Mouse (Mus musculus): ENCODE results near the gene Srarp. TPM values are rescaled to one million over a fixed set of nuclear protein-coding genes. Genes with fewer than 3 reads are reported as not detected.

The Srarp gene
- polyA plus RNA-seq, 1 experiment from 2014 or later: not detected

DNA sequence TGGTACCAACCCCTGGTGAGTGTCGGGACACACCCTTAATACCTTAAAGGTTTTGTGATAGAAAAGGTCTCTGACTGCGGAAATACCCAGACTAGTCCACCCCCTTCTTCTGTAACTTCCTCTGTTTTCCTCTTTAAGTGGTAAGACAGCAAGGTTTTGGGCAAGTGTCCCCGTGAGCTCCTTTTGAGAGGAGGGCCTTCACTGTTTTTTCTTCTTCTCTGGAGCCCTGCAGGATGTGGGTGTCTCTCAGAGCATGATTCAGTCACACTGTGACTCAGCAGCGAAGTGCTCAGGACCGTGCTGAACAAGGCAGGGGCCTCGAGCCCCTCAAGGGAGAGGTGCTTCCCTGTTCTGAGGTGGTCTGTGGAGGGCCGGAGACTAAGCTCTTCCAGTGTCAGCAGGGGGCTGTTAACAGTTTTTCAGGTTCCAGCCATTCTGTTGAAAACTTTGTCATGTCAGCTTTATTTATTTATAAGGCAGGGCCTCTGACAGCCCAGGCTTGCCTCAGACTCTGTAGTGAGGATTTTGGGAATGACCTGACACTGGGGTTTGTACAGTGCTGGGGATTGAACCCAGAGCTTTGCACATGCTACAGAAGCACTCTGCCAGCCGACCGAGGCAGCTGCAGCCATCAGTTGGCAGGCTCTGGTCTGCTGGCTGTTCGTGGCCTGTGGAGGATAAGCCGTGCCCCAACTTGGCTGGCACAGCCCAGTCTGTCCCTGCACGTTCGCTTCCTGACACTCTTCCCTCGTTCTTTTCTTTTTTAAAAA, 18.9 kb upstream of the Srarp start:
- H3K36me3 ChIP-seq (ENCODE audit: control insufficient read depth, insufficient read depth, low read length): peaks cover 11% of the 10 kb centered on the region; the same call in 1 of the 2 replicates

DNA sequence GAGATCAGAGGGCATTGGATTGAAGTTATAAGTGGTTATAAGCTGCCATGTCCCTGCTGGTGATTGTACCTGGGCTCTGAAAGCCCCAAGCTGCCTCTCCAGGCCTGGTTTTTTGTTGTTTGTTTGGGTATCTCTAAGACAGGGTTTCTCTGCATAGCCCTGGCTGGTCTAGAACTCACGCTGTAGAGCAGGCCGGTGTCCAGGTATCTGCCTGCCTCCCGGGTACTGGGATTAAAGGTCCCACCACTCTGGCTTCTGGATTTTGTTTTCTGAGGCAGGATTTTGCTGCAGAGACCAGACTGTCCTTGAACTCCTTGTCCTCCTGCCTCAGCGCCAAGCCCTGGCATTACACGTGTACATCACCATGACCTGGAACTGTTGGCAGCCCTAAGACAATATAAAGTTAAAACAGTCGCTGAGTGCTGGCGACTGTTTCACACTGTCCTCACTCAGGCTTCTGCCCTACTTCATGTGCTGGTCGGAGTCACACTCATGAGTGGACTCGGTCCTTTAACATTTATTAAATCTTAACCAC, 16.1 kb upstream of the Srarp start:
- 93% methylated on average over 9 of the region's 9 CpGs for WGBS
- H3K9ac ChIP-seq (ENCODE audit: low read length): no peak overlapping the region
- no peak for ATAC-seq (ENCODE audit: insufficient number of reproducible peaks, low FRiP score, low TSS enrichment, low read depth)

More for the DNA sequence above, 18.9 kb upstream of the Srarp start:
- DNase-seq (ENCODE audit: low spot score) (no peak), ATAC-seq (ENCODE audit: insufficient number of reproducible peaks, low FRiP score, low TSS enrichment, low read depth) (no peak)
- Histone ChIP-seq H3K27ac (replicated peaks; ENCODE audit: low read depth, low read length) (no peak overlapping the region), H3K9me3 (ENCODE audit: control insufficient read depth, low read length) (no peaks in the 10 kb centered on the region), H3K9ac (ENCODE audit: low read length) (no peak overlapping the region), H3K27me3 (ENCODE audit: control insufficient read depth, insufficient read depth, low read length) (no peaks in the 10 kb centered on the region), H3K4me1 (ENCODE audit: control insufficient read depth, insufficient read depth, low read length) (peaks cover 11% of the 10 kb centered on the region), H3K4me2 (ENCODE audit: low read depth, severe bottlenecking) (no peak overlapping the region), H3K4me3 (ENCODE audit: low read depth, low read length) (no peak overlapping the region)
- 78% methylated on average over 14 of the region's 14 CpGs for WGBS

DNA sequence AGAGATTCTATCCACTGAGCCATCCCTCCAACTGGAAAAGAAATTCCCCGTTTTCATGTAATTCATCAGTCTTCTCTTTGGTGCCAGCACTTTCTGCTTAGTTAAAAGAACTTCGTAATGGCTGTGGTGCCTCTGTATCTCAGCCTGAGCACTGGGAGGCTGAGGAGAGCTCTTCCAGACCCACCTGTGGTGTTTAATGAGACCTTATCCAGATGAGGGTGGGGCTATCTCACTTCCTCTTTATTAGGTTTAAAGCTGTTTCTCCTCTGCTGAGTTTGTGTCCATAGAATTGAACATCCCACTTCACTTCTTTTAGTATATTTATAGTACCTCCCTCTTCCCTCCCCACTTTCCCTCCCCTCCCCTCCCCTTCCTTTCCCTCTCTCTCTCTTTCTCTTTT, 15.3 kb upstream of the Srarp start:
- Histone ChIP-seq H3K27ac (replicated peaks; ENCODE audit: low read depth, low read length) (no peak overlapping the region), H3K4me2 (ENCODE audit: low read depth, severe bottlenecking) (no peak overlapping the region), H3K27me3 (ENCODE audit: control insufficient read depth, insufficient read depth, low read length) (no peaks in the 10 kb centered on the region), H3K9me3 (ENCODE audit: control insufficient read depth, low read length) (no peaks in the 10 kb centered on the region), H3K36me3 (ENCODE audit: control insufficient read depth, insufficient read depth, low read length) (peaks cover 22% of the 10 kb centered on the region), H3K9ac (ENCODE audit: low read length) (no peak overlapping the region), H3K4me1 (ENCODE audit: control insufficient read depth, insufficient read depth, low read length) (no peaks in the 10 kb centered on the region), H3K4me3 (ENCODE audit: low read depth, low read length) (no peak overlapping the region)
- 85% methylated on average over 2 of the region's 2 CpGs for WGBS
- DNase-seq (ENCODE audit: low spot score): no peak
- ATAC-seq (ENCODE audit: insufficient number of reproducible peaks, low FRiP score, low TSS enrichment, low read depth): no peak

More for the DNA sequence above, 16.1 kb upstream of the Srarp start:
- Histone ChIP-seq H3K27me3 (ENCODE audit: control insufficient read depth, insufficient read depth, low read length) (no peaks in the 10 kb centered on the region), H3K36me3 (ENCODE audit: control insufficient read depth, insufficient read depth, low read length) (peaks cover 20% of the 10 kb centered on the region), H3K9me3 (ENCODE audit: control insufficient read depth, low read length) (no peaks in the 10 kb centered on the region), H3K27ac (replicated peaks; ENCODE audit: low read depth, low read length) (no peak overlapping the region), H3K4me1 (ENCODE audit: control insufficient read depth, insufficient read depth, low read length) (no peaks in the 10 kb centered on the region), H3K4me2 (ENCODE audit: low read depth, severe bottlenecking) (no peak overlapping the region), H3K4me3 (ENCODE audit: low read depth, low read length) (no peak overlapping the region)
- no peak for DNase-seq (ENCODE audit: low spot score)

DNA sequence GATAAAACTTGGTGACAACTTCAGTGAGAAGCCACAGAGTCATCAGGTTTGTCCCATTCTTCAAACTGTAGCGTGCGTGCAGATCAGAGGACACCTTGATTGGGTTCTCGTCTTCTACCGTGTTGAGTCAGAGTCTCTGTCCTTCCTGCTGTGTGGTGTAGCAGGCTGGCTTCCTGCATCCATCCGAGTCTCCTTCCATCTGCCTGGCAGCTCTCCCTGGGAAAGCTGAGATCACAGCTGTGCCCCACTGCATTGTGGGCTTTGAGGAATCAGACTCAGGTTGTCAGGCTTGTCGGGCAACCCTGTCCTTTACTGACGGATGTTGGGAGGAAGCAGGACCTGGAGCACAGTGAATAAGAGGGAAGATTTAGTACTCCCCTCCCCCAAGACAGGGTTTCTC, 10.3 kb upstream of the Srarp start:
- H3K9me3 ChIP-seq (ENCODE audit: control insufficient read depth, low read length): no peaks in the 10 kb centered on the region
- no peak overlapping the region for H3K27ac ChIP-seq (replicated peaks; ENCODE audit: low read depth, low read length)
- DNase-seq (ENCODE audit: low spot score) (no peak), ATAC-seq (ENCODE audit: insufficient number of reproducible peaks, low FRiP score, low TSS enrichment, low read depth) (no peak)
- H3K4me2 ChIP-seq (ENCODE audit: low read depth, severe bottlenecking): no peak overlapping the region
- WGBS: 78% methylated on average over 7 of the region's 7 CpGs
- no peaks in the 10 kb centered on the region for H3K27me3 ChIP-seq (ENCODE audit: control insufficient read depth, insufficient read depth, low read length)
- no peak overlapping the region for H3K4me3 ChIP-seq (ENCODE audit: low read depth, low read length)
- H3K9ac ChIP-seq (ENCODE audit: low read length): no peak overlapping the region
- H3K36me3 ChIP-seq (ENCODE audit: control insufficient read depth, insufficient read depth, low read length): peaks cover 11% of the 10 kb centered on the region
- H3K4me1 ChIP-seq (ENCODE audit: control insufficient read depth, insufficient read depth, low read length): peaks cover 8% of the 10 kb centered on the region

DNA sequence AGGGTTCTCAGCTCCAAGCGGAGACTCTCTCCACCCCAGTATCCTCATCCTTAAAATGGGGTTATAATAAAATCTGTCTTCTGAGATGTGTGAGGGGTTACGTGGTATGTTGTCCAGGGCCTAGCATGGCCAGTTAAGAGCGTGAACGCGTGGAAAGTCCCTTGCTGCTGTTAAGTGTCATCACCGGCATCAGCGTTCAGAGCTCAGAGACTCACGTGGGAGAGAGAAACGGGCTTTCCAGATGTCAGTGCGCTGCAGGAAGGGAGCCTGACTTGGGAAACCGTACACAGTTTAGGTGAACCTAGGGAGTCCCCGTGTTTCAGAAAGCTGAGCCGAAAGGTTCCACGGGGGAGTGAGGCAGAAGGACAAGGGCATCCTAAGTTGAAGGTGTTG, 9.4 kb upstream of the Srarp start:
- no peak for DNase-seq (ENCODE audit: low spot score)
- Histone ChIP-seq H3K4me2 (ENCODE audit: low read depth, severe bottlenecking) (peak overlapping the region; percentile 88), H3K27ac (replicated peaks; ENCODE audit: low read depth, low read length) (no peak overlapping the region), H3K36me3 (ENCODE audit: control insufficient read depth, insufficient read depth, low read length) (peaks cover 11% of the 10 kb centered on the region), H3K9ac (ENCODE audit: low read length) (peak overlapping the region; percentile 93), H3K4me1 (ENCODE audit: control insufficient read depth, insufficient read depth, low read length) (peaks cover 8% of the 10 kb centered on the region), H3K27me3 (ENCODE audit: control insufficient read depth, insufficient read depth, low read length) (no peaks in the 10 kb centered on the region), H3K4me3 (ENCODE audit: low read depth, low read length) (peak overlapping the region; percentile 73), H3K9me3 (ENCODE audit: control insufficient read depth, low read length) (no peaks in the 10 kb centered on the region)
- 0 out of 2 replicates have a peak, but pooled peaks have one; percentile 22 for ATAC-seq (ENCODE audit: insufficient number of reproducible peaks, low FRiP score, low TSS enrichment, low read depth)
- 19% methylated on average over 14 of the region's 14 CpGs for WGBS

DNA sequence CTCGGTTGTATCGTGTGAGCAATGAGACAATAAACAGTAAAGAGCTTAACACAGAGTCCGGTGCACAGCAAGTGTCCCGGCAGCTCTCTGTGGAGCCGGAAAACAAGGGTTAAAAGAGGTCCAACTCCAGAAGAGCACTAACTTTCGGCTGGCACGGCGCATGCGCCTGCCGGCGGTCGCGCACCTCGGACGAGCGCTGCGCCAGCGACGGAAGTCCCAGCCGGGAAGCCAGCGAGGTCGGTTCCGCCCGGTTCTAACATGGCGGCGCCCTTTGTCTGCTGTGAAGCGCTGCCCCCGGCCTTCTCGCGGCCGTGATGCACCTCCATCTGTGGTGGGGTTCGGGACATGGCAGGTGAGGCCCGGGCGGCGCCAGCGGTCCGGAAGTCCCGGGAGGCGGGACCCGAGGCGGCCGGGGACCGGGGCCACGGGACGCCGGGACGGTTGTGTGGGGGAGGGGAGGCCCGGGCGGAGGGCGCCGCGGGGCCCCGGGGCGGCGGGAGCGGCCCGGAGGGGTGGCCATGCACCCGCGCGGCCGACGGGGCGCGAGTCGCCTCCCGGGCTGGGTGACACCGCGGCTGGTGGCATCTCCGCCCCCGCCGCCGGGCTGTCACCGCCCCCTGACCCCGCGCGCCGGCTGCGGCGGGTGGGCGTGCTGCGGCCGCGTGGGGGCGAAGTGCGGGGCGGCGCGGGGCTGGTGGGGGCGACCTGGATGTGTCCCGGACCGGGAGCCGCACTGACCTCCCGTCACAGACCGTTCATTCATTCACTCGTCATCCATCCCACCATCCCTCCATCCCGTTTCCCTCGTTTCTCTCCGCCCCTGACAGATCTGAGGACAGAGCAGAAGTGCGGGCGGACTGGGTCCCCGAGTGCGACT, 8.8 kb upstream of the Srarp start, which contains the start of gene Zbtb17:
Zbtb17 (plus strand) TSS at position 204 of the 877 bp plus-strand sequence.
- H3K9me3 ChIP-seq (ENCODE audit: control insufficient read depth, low read length): no peaks in the 10 kb centered on the region
- H3K4me1 ChIP-seq (ENCODE audit: control insufficient read depth, insufficient read depth, low read length): peaks cover 8% of the 10 kb centered on the region
- peak within 1 kb of the TSS; percentile 88 for H3K4me2 ChIP-seq (ENCODE audit: low read depth, severe bottlenecking)
- H3K9ac ChIP-seq (ENCODE audit: low read length): peak within 1 kb of the TSS; percentile 93
- ATAC-seq (ENCODE audit: insufficient number of reproducible peaks, low FRiP score, low TSS enrichment, low read depth) (peak; percentile 76), DNase-seq (ENCODE audit: low spot score) (peak; percentile 94)
- peak within 1 kb of the TSS; percentile 73 for H3K4me3 ChIP-seq (ENCODE audit: low read depth, low read length)
- peaks cover 11% of the 10 kb centered on the region for H3K36me3 ChIP-seq (ENCODE audit: control insufficient read depth, insufficient read depth, low read length)
- no peaks in the 10 kb centered on the region for H3K27me3 ChIP-seq (ENCODE audit: control insufficient read depth, insufficient read depth, low read length)
- H3K27ac ChIP-seq (replicated peaks; ENCODE audit: low read depth, low read length): peak within 1 kb of the TSS; percentile 53
- 0% methylated on average over 67 of the region's 102 CpGs for WGBS

DNA sequence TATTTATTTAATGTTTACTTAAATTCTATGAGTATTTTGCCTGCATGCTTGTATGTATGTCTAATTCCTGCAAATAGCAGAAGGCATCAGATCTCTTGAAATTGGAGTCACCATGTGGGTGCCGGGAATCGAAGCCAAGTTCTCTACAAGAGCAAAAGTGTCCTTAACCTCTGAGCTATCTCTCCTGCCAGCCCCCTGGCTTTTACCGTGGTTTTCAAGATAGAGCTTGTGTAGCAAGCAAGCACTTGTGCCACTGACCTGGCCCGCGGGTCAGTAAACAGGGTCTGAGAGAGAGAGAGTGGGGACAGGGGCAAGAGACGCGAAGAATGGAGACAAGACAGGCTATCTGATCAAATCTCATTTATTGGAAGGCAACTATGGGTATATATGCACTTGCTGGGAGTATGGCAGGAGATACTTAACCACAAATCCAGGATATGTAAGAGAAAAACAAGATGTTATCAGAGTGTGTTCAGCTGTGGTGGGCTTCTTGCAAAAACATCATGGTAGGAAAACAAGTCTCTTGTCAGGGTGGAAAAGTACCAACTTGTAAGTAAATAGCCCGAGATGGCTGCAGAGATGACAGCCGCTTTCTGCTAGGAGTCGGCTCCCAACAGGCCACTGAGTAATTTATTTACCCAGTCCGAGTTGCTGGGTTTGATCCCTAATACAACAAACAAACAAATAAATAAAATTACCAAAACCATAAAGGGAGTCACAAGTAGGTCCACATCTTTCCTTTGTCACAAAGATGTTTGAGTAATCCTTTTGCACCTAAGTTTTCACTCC, 7.9 kb upstream of the Srarp start:
- ATAC-seq (ENCODE audit: insufficient number of reproducible peaks, low FRiP score, low TSS enrichment, low read depth) (no peak), DNase-seq (ENCODE audit: low spot score) (no peak)
- Histone ChIP-seq H3K4me3 (ENCODE audit: low read depth, low read length) (peak overlapping the region; percentile 73), H3K9ac (ENCODE audit: low read length) (peak overlapping the region; percentile 93), H3K36me3 (ENCODE audit: control insufficient read depth, insufficient read depth, low read length) (peaks cover 6% of the 10 kb centered on the region), H3K4me2 (ENCODE audit: low read depth, severe bottlenecking) (peak overlapping the region; percentile 88), H3K27me3 (ENCODE audit: control insufficient read depth, insufficient read depth, low read length) (no peaks in the 10 kb centered on the region), H3K9me3 (ENCODE audit: control insufficient read depth, low read length) (no peaks in the 10 kb centered on the region), H3K27ac (replicated peaks; ENCODE audit: low read depth, low read length) (no peak overlapping the region), H3K4me1 (ENCODE audit: control insufficient read depth, insufficient read depth, low read length) (peaks cover 8% of the 10 kb centered on the region)
- 51% methylated on average over 11 of the region's 11 CpGs for WGBS

DNA sequence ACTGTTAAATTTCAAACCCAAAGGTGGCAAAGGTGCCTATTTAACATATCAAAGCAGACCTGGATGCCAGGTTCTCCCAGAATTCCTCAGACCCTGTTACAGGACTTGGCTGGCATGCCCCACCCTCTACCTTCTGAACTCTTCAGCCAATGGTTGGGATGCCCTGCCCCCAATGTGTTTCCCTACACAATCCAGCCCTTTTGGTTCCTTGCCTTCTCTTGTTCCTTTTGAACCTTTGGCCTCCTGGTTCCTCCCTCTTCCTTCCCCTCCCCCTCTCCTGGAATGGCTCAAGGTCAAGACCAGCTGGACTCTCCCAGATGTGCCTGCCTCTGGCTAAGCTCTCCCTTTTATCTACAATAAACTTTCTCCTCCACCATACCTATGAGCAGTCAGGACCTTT, 5.0 kb upstream of the Srarp start:
- ATAC-seq (ENCODE audit: insufficient number of reproducible peaks, low FRiP score, low TSS enrichment, low read depth) (no peak), DNase-seq (ENCODE audit: low spot score) (no peak)
- Histone ChIP-seq H3K4me3 (ENCODE audit: low read depth, low read length) (no peak overlapping the region), H3K27ac (replicated peaks; ENCODE audit: low read depth, low read length) (no peak overlapping the region), H3K4me1 (ENCODE audit: control insufficient read depth, insufficient read depth, low read length) (peaks cover 7% of the 10 kb centered on the region), H3K9ac (ENCODE audit: low read length) (no peak overlapping the region), H3K9me3 (ENCODE audit: control insufficient read depth, low read length) (no peaks in the 10 kb centered on the region), H3K36me3 (ENCODE audit: control insufficient read depth, insufficient read depth, low read length) (no peaks in the 10 kb centered on the region), H3K4me2 (ENCODE audit: low read depth, severe bottlenecking) (no peak overlapping the region), H3K27me3 (ENCODE audit: control insufficient read depth, insufficient read depth, low read length) (no peaks in the 10 kb centered on the region)
